Mouse (Mus musculus) layer of hippocampus, postnatal 10 days (tissue): Measurements from ENCODE around the gene Rgs16. TPM values are rescaled to one million over a fixed set of nuclear protein-coding genes. Genes with fewer than 3 reads are reported as not detected.

ENCODE experiments used
- total RNA-seq, 2 experiments: library from RNA; stranded (reverse); gene quantifications; 2 replicates each; pipeline ENCODE4 v1.2.3; 2021

Gene Rgs16
- total RNA-seq, 2 experiments from 2014 or later, result 5.0 to 5.1 TPM

Other genes with a start within 250 kb of the Rgs16 start
- gene Npl, start 190.3 kb upstream of the Rgs16 start, total RNA-seq, result 1 to 10 TPM; 6.6 TPM
- 10 to 100 TPM; 31.1 TPM for gene Rgs8, start 87.3 kb upstream of the Rgs16 start, total RNA-seq
- gene Rnasel, start 9.1 kb downstream of the Rgs16 start, total RNA-seq, result 10 to 100 TPM; 14.7 to 16.0 TPM
- under 1 TPM; 0.57 to 0.71 TPM for gene Rgsl1, start 103.8 kb downstream of the Rgs16 start, total RNA-seq
- not detected for gene Teddm1b, start 134.0 kb downstream of the Rgs16 start, total RNA-seq
- not detected for gene Teddm1a, start 151.4 kb downstream of the Rgs16 start, total RNA-seq
- 1,000 to 10,000 TPM; 1,051 to 1,097 TPM for gene Glul, start 159.6 kb downstream of the Rgs16 start, total RNA-seq
- 1 to 10 TPM; 1.7 to 2.7 TPM for gene Teddm2, start 159.9 kb downstream of the Rgs16 start, total RNA-seq